ENCODE assay signal across 16 mouse cellular contexts in genomic region chr14:117807846-117808245, GRCm38 (mm10).
DNase-seq lines count a peak whose midpoint lies in the region; ATAC-seq and TF ChIP-seq lines count a peak whose summit lies in the region.
"Had no signal": no experiment of that assay in that cellular context is flagged by ENCODE, and none has a peak within 500 bp of the region (broad histone marks: within the 10 kb centered on the region; RNA-seq: fewer than 3 reads in every experiment).

No protein-coding gene starts in this region.

- no peak overlapping the region for H3K4me3 ChIP-seq in hindbrain, postnatal 0 days (ENCODE audit: low read length)
- no peak overlapping the region for H3K4me3 ChIP-seq in hindbrain, embryonic 16.5 days (ENCODE audit: low read length)
- H3K4me3 ChIP-seq: embryonic facial prominence, embryonic 10.5 days; embryonic facial prominence, embryonic 12.5 days; forebrain, embryonic 13.5 days; forebrain, embryonic 15.5 days had no signal

- WGBS in hindbrain, postnatal 0 days: 80% methylated on average over 4 of the region's 4 CpGs
- 90% methylated on average over 4 of the region's 4 CpGs for WGBS in hindbrain, embryonic 16.5 days

- ATAC-seq in hindbrain, postnatal 0 days: peak; percentile 45; the same call in 1 of the 2 replicates
- ATAC-seq in hindbrain, embryonic 16.5 days: no peak
- ATAC-seq: forebrain, embryonic 13.5 days; forebrain, embryonic 15.5 days; forebrain, postnatal 0 days had no signal

- peaks cover 4% of the 10 kb centered on the region for H3K4me1 ChIP-seq in hindbrain, postnatal 0 days (ENCODE audit: insufficient read depth, low read length)
- peaks cover 5% of the 10 kb centered on the region for H3K4me1 ChIP-seq in hindbrain, embryonic 16.5 days (ENCODE audit: control insufficient read depth, insufficient read depth, low read depth, low read length)
- H3K4me1 ChIP-seq: embryonic facial prominence, embryonic 10.5 days had no signal

- H3K36me3 ChIP-seq in hindbrain, postnatal 0 days (ENCODE audit: insufficient read depth, low read length): no peaks in the 10 kb centered on the region
- H3K36me3 ChIP-seq in hindbrain, embryonic 16.5 days (ENCODE audit: control insufficient read depth, insufficient read depth, low read length): no peaks in the 10 kb centered on the region
- H3K36me3 ChIP-seq: embryonic facial prominence, embryonic 10.5 days; embryonic facial prominence, embryonic 12.5 days; forebrain, embryonic 15.5 days had no signal

- TF ChIP-seq CTCF in hindbrain, postnatal 0 days (IDR thresholded peaks at IDR 0.05; ENCODE audit: low read depth): no peak

- no peaks in the 10 kb centered on the region for H3K9me3 ChIP-seq in hindbrain, postnatal 0 days (ENCODE audit: low read length)
- H3K9me3 ChIP-seq in hindbrain, embryonic 16.5 days (ENCODE audit: control insufficient read depth, low read length): no peaks in the 10 kb centered on the region
- H3K9me3 ChIP-seq: embryonic facial prominence, embryonic 10.5 days; embryonic facial prominence, embryonic 12.5 days; forebrain, embryonic 13.5 days; forebrain, embryonic 15.5 days had no signal

- no peak overlapping the region for H3K9ac ChIP-seq in hindbrain, postnatal 0 days (replicated peaks; ENCODE audit: low read length)
- no peak overlapping the region for H3K9ac ChIP-seq in hindbrain, embryonic 16.5 days (ENCODE audit: low read depth, low read length)
- H3K9ac ChIP-seq: embryonic facial prominence, embryonic 12.5 days; forebrain, embryonic 13.5 days; forebrain, embryonic 15.5 days; forebrain, postnatal 0 days had no signal

- peak; percentile 30 to 55 for DNase-seq in cerebellum, postnatal 14 days
- DNase-seq in cerebellum, adult 11 months: no peak
- DNase-seq in hindbrain, postnatal 0 days (ENCODE audit: low spot score): peak; percentile 42
- peak; percentile 36 for DNase-seq in brain, adult 2 months (ENCODE audit: low read depth, low spot score)
- no peak for DNase-seq in urinary bladder, postnatal 36 days (ENCODE audit: low spot score in 2 of 2)
- DNase-seq: adrenal gland, adult 2 months; adrenal gland, postnatal 10 days; adrenal gland, postnatal 25 days; cerebellum, adult 18-20 months; cerebellum, adult 8-10 months; forebrain, postnatal 0 days had no signal

- no peaks in the 10 kb centered on the region for H3K27me3 ChIP-seq in hindbrain, postnatal 0 days (ENCODE audit: insufficient read depth, low read length)
- H3K27me3 ChIP-seq in hindbrain, embryonic 16.5 days (replicated peaks; ENCODE audit: control insufficient read depth, insufficient read depth, low read length): no peaks in the 10 kb centered on the region
- H3K27me3 ChIP-seq: embryonic facial prominence, embryonic 12.5 days; forebrain, embryonic 13.5 days; forebrain, embryonic 15.5 days had no signal

- no peak overlapping the region for H3K4me2 ChIP-seq in hindbrain, postnatal 0 days (ENCODE audit: low read depth, low read length)
- no peak overlapping the region for H3K4me2 ChIP-seq in hindbrain, embryonic 16.5 days (ENCODE audit: low read length)
- H3K4me2 ChIP-seq: embryonic facial prominence, embryonic 12.5 days; forebrain, embryonic 13.5 days; forebrain, embryonic 15.5 days had no signal

- no peak overlapping the region for H3K27ac ChIP-seq in hindbrain, postnatal 0 days
- H3K27ac ChIP-seq in hindbrain, embryonic 16.5 days (ENCODE audit: low read depth, low read length): no peak overlapping the region
- H3K27ac ChIP-seq: embryonic facial prominence, embryonic 10.5 days; embryonic facial prominence, embryonic 12.5 days; forebrain, embryonic 13.5 days; forebrain, embryonic 15.5 days had no signal

Comparison
In these comparisons a context has a peak if more than half of its experiments do, and no peak if none do; other contexts are left out.
1. DNase-seq: peak in cerebellum, postnatal 14 days (2 of 2), hindbrain, postnatal 0 days (single experiment) and brain, adult 2 months (single experiment); none in cerebellum, adult 11 months (single experiment) and urinary bladder, postnatal 36 days (0 of 2).